Mouse (Mus musculus) limb, embryonic 14.5 days (tissue): ENCODE results near the gene Myo10. TPM values are rescaled to one million over a fixed set of nuclear protein-coding genes. Genes with fewer than 3 reads are reported as not detected.
A peak's percentile ranks its signal among the peaks of the same experiment; 100 is the strongest.

Experiments
- ATAC-seq: fragments of 200-750 bp; cut with Nextera tagmentation; 2 replicates; pipeline ENCODE4 v1.8.0; 2017; ENCODE audit warnings: low read depth, moderate number of reproducible peaks, moderate TSS enrichment; ENCODE audit not compliant: low FRiP score
- DNase-seq: peaks from one replicate; pipeline ENCODE4 v3.0.0-alpha.2; 2015; ENCODE audit warnings: low spot score
- H3K27ac ChIP-seq: fragments of 300-500 bp; sonication (generic); replicated peaks from 2 replicates; pipeline ENCODE4 v1.5.1; 2014; ENCODE audit warnings: low read depth, mild to moderate bottlenecking, low read length, moderate library complexity, mixed read lengths
- H3K27me3 ChIP-seq: fragments of 300-500 bp; sonication (generic); 2 replicates; pipeline ENCODE4 v1.6.1; 2014; ENCODE audit warnings: low read length, mixed read lengths; ENCODE audit not compliant: control insufficient read depth, insufficient read depth
- H3K36me3 ChIP-seq: fragments of 300-500 bp; sonication (generic); 2 replicates; pipeline ENCODE4 v1.6.1; 2014; ENCODE audit warnings: mild to moderate bottlenecking, low read length, moderate library complexity, mixed read lengths; ENCODE audit not compliant: control insufficient read depth, insufficient read depth
- H3K4me1 ChIP-seq: fragments of 300-500 bp; sonication (generic); 2 replicates; pipeline ENCODE4 v1.6.1; 2014; ENCODE audit warnings: antibody characterized with exemption, low read length, mixed read lengths; ENCODE audit not compliant: control insufficient read depth, insufficient read depth
- H3K4me2 ChIP-seq: fragments of 300-500 bp; sonication (generic); replicated peaks from 2 replicates; pipeline ENCODE4 v1.6.1; 2014; ENCODE audit warnings: low read depth, mild to moderate bottlenecking, low read length, moderate library complexity; ENCODE audit not compliant: severe bottlenecking
- H3K4me3 ChIP-seq: fragments of 300-500 bp; sonication (generic); replicated peaks from 2 replicates; pipeline ENCODE4 v1.5.1; 2014; ENCODE audit warnings: low read length
- H3K9ac ChIP-seq: fragments of 300-500 bp; sonication (generic); 2 replicates; pipeline ENCODE4 v1.6.1; 2014; ENCODE audit warnings: mild to moderate bottlenecking, low read depth, low read length, moderate library complexity; ENCODE audit not compliant: severe bottlenecking
- H3K9me3 ChIP-seq: fragments of 300-500 bp; sonication (generic); 2 replicates; pipeline ENCODE4 v1.6.1; 2016; ENCODE audit warnings: low read length; ENCODE audit not compliant: control insufficient read depth
- POLR2A ChIP-seq: fragments of 200-500 bp; IDR thresholded peaks from 2 replicates; pipeline ENCODE4 v1.8.0; 2012; ENCODE audit warnings: inconsistent platforms, mild to moderate bottlenecking, moderate library complexity, borderline replicate concordance; ENCODE audit not compliant: insufficient read depth, insufficient read length; ENCODE audit errors: extremely low read depth
- WGBS: fragments of 180-500 bp; shearing (Covaris S2); extraction: QIAGEN DNeasy Blood & Tissue Kit; methylation state at CpG from one replicate; pipeline ENCODE4 v1.1.7; 2014; 5-methylcytosine and 5-hydroxymethylcytosine counted together
- polyA plus RNA-seq, 2 experiments: library from polyadenylated mRNA; depleted of rRNA in 1 of 2; stranded (reverse) in 1 of 2; unstranded in 1 of 2; fragments of >200 nt; fragmentation: Nextera tagmentation in 1 of 2; extraction: Ambion mirVana in 1 of 2; gene quantifications; 2 replicates each; pipeline versions ENCODE4 v1.2.1 to v1.2.3; 2012 to 2014

The Myo10 gene
- polyA plus RNA-seq, 2 experiments = 26.9 to 28.8 TPM

DNA sequence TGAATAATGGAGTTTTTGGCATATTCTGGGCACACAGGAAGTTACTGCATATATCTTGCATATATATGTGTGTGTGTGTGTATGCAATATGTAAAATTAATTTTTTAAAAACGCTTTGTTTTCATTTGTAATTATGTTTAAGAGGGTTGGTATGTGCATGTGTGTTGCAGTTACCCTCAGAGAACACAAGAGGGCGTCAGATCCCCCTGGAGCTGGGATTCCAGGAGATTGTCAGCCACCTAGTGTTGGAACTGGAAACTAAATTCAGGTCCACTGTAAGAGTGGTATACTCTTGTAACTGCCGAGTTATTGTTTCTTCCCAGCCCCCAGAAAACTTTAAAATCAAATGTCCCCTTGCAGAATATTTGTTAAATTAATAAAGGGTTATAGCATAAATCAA is 174.0 kb downstream of the Myo10 start:
- 61% methylated on average over 3 of the region's 3 CpGs for WGBS
- H3K4me2 ChIP-seq = no peak overlapping the region
- no peak overlapping the region for H3K27ac ChIP-seq
- no peak overlapping the region for H3K4me3 ChIP-seq
- H3K9me3 ChIP-seq = no peaks in the 10 kb centered on the region
- TF ChIP-seq POLR2A = no peak
- DNase-seq (peak; percentile 55), ATAC-seq (no peak)
- H3K4me1 ChIP-seq = 0 out of 2 replicates have a peak, but pooled peaks cover 3% of the 10 kb centered on the region
- H3K27me3 ChIP-seq = no peaks in the 10 kb centered on the region
- H3K9ac ChIP-seq = no peak overlapping the region
- peaks cover 73% of the 10 kb centered on the region for H3K36me3 ChIP-seq

DNA sequence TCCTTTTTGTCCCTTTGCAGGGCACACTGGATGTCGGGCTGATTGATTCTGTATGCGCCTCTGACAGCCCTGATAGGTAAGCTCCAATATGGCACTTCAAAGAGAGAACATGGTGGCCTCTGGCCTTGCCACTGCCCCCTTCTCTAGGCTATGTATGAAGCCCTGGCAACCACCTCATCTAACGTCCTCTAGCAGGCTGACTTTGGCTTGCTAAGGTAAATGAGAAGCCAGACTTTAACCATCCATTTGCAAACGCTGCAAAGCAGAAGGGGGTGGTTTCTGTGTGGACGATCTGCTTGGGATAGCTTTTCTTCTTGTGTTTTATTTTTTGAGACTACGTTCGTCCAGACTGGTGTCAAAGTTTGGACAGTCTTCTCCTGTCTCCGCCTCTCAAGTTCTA is 174.9 kb downstream of the Myo10 start:
- ATAC-seq = no peak
- DNase-seq = no peak
- Histone ChIP-seq H3K9me3 (no peaks in the 10 kb centered on the region), H3K4me1 (0 out of 2 replicates have a peak, but pooled peaks cover 3% of the 10 kb centered on the region), H3K4me3 (no peak overlapping the region), H3K4me2 (no peak overlapping the region), H3K9ac (no peak overlapping the region), H3K27ac (no peak overlapping the region), H3K36me3 (peaks cover 78% of the 10 kb centered on the region), H3K27me3 (no peaks in the 10 kb centered on the region)
- no peak for TF ChIP-seq POLR2A
- WGBS = 83% methylated on average over 8 of the region's 8 CpGs

DNA sequence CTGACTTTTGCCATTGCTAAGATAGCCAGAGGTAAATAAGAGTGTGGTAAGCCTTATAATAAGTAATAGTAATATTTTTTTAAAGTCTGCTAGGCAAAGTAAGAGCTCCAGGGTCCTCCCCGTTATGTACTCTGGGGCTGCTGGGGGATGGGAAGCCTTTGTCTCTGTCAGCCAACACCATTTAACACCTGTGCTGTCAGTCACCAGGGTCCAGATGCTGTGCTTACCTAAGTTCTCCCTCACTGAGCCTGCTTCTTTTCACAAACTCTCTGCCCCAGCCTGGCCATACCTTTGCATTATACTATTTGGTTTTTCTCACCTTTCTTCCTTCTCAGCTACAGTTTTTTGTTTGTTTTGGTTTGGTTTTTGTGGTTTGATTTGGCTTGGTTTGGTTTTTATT is 175.6 kb downstream of the Myo10 start:
- TF ChIP-seq POLR2A = no peak
- ATAC-seq (no peak), DNase-seq (no peak)
- H3K4me2 ChIP-seq = no peak overlapping the region
- H3K4me3 ChIP-seq = no peak overlapping the region
- no peaks in the 10 kb centered on the region for H3K9me3 ChIP-seq
- WGBS = 67% methylated on average over 1 of the region's 1 CpGs
- peaks cover 79% of the 10 kb centered on the region for H3K36me3 ChIP-seq
- H3K9ac ChIP-seq = no peak overlapping the region
- H3K4me1 ChIP-seq = 0 out of 2 replicates have a peak, but pooled peaks cover 3% of the 10 kb centered on the region
- H3K27ac ChIP-seq = no peak overlapping the region
- H3K27me3 ChIP-seq = no peaks in the 10 kb centered on the region

DNA sequence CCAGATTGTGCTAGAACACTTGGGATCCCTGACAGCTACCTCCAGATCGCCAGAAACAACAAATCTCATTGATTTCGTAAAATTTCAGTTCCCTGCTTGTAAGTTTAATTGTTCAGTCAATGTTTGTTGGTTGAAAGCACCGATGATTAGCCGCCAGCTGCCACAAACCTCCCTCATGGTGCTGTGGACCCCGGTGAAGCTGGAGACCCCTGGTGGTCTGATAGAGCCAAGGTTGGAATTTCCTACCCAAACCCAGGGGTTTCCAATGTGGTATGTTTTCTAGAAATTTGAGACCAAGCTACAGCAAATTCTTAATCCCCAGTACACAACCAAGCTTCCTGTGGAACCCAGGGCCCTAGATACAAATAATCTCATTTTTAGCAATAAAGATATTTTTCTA is 179.4 kb downstream of the Myo10 start:
- Histone ChIP-seq H3K4me1 (no peaks in the 10 kb centered on the region), H3K4me3 (no peak overlapping the region), H3K27ac (no peak overlapping the region), H3K36me3 (peaks cover 86% of the 10 kb centered on the region), H3K27me3 (no peaks in the 10 kb centered on the region), H3K9ac (no peak overlapping the region), H3K9me3 (no peaks in the 10 kb centered on the region), H3K4me2 (no peak overlapping the region)
- no peak for TF ChIP-seq POLR2A
- DNase-seq (no peak), ATAC-seq (no peak)
- 78% methylated on average over 5 of the region's 5 CpGs for WGBS

DNA sequence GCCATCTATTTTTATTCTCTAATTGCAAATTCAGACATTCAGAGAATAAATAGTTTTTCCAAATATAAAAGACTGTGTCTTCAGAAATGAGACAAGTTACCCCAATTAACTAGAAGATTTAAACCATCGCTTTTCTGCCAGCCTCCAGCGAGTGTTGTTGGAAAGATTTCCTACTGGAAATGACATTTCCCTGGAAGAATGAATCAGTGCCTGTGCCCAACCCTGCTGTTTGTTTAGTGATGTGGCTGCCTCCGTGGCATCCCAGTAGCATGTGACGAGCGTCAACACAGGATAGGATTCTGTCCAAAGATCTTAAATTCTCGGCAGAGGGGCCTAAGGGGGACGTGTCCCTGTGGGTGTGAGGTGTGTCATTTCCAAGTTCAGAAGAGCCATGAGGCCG is 179.9 kb downstream of the Myo10 start:
- Histone ChIP-seq H3K9ac (no peak overlapping the region), H3K27ac (no peak overlapping the region), H3K36me3 (peaks cover 85% of the 10 kb centered on the region), H3K4me1 (no peaks in the 10 kb centered on the region), H3K4me2 (no peak overlapping the region), H3K27me3 (no peaks in the 10 kb centered on the region), H3K4me3 (no peak overlapping the region), H3K9me3 (no peaks in the 10 kb centered on the region)
- ATAC-seq = no peak
- no peak for DNase-seq
- no peak for TF ChIP-seq POLR2A
- 90% methylated on average over 8 of the region's 8 CpGs for WGBS

DNA sequence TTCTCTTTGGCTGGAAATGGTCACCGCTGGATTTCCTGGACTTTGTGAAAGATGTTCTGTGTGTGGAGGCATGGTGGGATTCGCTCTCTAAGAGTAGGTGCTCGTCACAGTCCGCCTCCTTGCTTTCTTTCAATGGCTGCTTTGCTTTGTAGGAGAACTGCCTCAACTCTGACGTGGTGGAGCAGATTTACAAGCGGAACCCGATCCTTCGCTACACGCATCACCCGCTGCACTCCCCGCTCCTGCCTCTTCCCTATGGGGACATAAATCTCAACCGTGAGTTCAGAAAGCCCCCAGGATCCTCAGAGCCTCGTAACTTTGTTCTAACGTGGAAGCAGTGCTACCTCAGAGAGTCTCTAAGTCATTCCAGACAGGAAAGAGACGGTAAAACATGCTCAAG is 180.8 kb downstream of the Myo10 start:
- no peak overlapping the region for H3K27ac ChIP-seq
- TF ChIP-seq POLR2A = no peak
- no peaks in the 10 kb centered on the region for H3K27me3 ChIP-seq
- peak; percentile 40 for DNase-seq
- no peaks in the 10 kb centered on the region for H3K4me1 ChIP-seq
- H3K4me2 ChIP-seq = no peak overlapping the region
- H3K9ac ChIP-seq = no peak overlapping the region
- ATAC-seq = peak; percentile 69; the same call in 1 of the 2 replicates
- H3K36me3 ChIP-seq = peaks cover 86% of the 10 kb centered on the region
- no peak overlapping the region for H3K4me3 ChIP-seq
- 35% methylated on average over 15 of the region's 15 CpGs for WGBS
- no peaks in the 10 kb centered on the region for H3K9me3 ChIP-seq
